Mouse (Mus musculus) spleen, adult 12 weeks (tissue): Measurements from ENCODE around the gene Gm5148.

Source experiments
- DNase-seq: peaks from one replicate; pipeline ENCODE4 v3.0.0; 2022; ENCODE audit warnings: low spot score

The Gm5148 gene

GRCm38 (mm10) chr3:37692945-37693344 is 31.3 kb downstream of the Gm5148 start:
- DNase-seq, result no peak

GRCm38 (mm10) chr3:37687158-37687980 is 36.9 kb downstream of the Gm5148 start:
- DNase-seq, result no peak

GRCm38 (mm10) chr3:37686751-37687150 is 37.5 kb downstream of the Gm5148 start:
- DNase-seq, result no peak

- no peak for DNase-seq
Measured at GRCm38 (mm10) chr3:37686219-37686618, 38.1 kb downstream of the Gm5148 start.

GRCm38 (mm10) chr3:37676291-37676690 is 48.0 kb downstream of the Gm5148 start:
- no peak for DNase-seq

- DNase-seq, result no peak
Measured at GRCm38 (mm10) chr3:37675056-37675525, 49.2 kb downstream of the Gm5148 start.

- no peak for DNase-seq
Measured at GRCm38 (mm10) chr3:37673513-37674261, 50.6 kb downstream of the Gm5148 start.

- DNase-seq, result no peak
Measured at GRCm38 (mm10) chr3:37672266-37673040, 51.8 kb downstream of the Gm5148 start.

- DNase-seq, result no peak
Measured at GRCm38 (mm10) chr3:37669100-37669499, 55.2 kb downstream of the Gm5148 start.

GRCm38 (mm10) chr3:37668652-37669051 is 55.6 kb downstream of the Gm5148 start:
- no peak for DNase-seq

- DNase-seq, result no peak
Measured at GRCm38 (mm10) chr3:37667736-37668135, 56.6 kb downstream of the Gm5148 start.

- no peak for DNase-seq
Measured at GRCm38 (mm10) chr3:37667119-37667467, 57.2 kb downstream of the Gm5148 start.

- DNase-seq, result no peak
Measured at GRCm38 (mm10) chr3:37666291-37667118, 57.8 kb downstream of the Gm5148 start.
